Mouse (Mus musculus) cerebellum, postnatal 36 days (tissue): ENCODE data around the gene Slc32a1.

Experiments
- DNase-seq, 2 experiments: peaks; one replicate each; pipeline ENCODE4 v3.0.0; 2021 to 2022; ENCODE audit warnings: mixed read lengths in 2 of 2

Slc32a1 gene

DNA sequence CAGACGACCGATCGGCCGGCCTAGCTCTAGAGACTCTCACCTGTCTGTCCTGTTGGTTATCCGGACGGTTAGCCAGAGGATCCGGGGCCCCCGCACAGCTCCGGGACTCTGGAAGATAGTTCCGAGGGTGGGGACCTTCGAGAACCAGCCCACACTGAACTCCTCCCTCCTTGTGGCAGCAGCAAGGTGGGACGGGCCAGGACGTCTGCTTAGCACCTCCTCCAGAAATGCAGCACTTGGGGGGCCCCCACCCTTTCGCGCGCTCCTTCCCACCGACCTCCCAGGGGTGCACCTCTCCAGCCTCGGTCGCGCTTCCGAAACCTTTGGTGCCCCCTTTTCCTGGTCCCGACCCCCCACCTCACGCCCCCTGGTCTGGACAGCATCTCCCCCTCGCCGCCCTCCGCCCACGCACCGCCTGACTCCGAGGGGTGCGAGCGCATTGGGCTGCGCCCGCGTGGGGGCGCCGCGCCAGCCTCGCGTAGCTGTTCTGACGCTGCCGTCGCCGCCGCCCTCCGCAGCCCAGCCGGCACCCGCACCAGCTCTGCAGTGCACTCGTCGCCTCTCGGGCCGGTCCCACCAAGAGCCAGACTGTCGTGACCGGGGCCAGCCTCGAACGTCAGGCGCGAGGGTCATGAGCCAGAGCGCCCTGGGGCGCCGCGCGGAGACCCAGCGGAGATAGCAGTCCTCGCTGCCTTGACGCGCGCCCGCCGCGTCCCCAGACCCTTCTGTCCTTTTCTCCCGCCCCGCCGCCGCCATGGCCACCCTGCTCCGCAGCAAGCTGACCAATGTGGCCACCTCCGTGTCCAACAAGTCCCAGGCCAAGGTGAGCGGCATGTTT, at the start of gene Slc32a1:
Gene Slc32a1, plus strand, starts transcription at position 280 of the 838 bp plus-strand sequence.
- DNase-seq: peak in 1 of 2 experiments; percentile 30

DNA sequence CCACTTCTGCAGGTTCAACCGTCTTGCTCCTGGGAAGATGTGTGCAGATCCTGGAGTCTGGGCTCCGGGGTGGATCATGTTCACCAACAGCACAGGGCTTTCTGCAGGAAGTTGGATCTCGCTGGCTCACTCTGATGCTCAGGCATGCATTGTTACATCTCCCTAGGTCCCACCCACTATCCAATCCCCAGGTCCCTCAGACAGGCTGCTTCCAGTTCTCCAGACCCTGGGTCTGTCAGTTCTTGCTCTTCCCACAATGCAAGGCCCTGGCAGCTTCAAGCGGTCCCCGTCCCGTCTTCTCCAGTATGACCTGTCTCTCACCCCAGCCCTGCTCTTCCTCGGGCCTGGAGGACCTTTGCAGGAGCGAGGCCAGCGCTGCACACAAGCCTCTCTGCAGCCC, 49.8 kb upstream of the Slc32a1 start:
- no peak for DNase-seq

DNA sequence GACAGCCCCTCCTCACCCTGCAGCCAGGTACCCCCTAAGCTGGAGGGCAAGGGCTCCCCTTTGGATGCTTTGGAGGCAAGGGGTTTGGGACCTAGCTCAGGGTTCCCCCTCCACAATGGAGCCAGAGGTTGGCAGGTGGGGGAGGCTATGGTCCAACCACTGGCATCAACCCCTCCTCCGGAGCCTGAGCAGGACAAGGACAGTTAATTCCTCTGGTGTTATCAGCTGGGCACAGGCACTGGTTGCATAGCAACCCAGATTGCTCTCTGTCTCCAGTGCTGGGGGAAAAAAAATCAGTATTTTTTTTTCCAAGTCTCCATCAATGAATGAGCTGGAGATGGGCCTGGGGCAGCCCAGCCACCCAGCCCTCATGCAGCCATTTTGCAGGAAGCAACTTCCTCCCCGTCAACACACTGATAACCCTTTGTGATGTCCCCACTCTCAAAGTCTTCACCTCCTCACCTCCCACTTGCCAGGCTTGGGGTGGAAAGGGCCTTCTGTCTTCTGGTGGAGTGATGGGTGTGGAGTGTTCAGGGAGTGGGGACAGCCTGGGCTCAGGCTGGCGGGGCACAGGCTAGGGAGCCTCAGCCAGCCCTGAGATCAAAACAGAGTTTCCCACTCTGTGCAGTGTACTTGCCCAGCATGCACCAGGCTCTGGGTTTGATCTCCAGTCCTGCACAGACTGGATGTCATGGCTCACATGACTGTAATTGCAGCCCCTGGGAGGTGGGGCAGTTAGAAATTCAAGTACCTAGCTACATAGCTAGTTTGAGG, 49.0 kb upstream of the Slc32a1 start:
- no peak for DNase-seq

- no peak for DNase-seq
These were observed 40.0 kb upstream of the Slc32a1 start for GRCm38 (mm10) chr2:158570421-158571081.

- DNase-seq: no peak
These were observed 30.6 kb upstream of the Slc32a1 start for GRCm38 (mm10) chr2:158579979-158580378.

- DNase-seq: no peak
These were observed 25.8 kb upstream of the Slc32a1 start for GRCm38 (mm10) chr2:158584621-158585358.

DNA sequence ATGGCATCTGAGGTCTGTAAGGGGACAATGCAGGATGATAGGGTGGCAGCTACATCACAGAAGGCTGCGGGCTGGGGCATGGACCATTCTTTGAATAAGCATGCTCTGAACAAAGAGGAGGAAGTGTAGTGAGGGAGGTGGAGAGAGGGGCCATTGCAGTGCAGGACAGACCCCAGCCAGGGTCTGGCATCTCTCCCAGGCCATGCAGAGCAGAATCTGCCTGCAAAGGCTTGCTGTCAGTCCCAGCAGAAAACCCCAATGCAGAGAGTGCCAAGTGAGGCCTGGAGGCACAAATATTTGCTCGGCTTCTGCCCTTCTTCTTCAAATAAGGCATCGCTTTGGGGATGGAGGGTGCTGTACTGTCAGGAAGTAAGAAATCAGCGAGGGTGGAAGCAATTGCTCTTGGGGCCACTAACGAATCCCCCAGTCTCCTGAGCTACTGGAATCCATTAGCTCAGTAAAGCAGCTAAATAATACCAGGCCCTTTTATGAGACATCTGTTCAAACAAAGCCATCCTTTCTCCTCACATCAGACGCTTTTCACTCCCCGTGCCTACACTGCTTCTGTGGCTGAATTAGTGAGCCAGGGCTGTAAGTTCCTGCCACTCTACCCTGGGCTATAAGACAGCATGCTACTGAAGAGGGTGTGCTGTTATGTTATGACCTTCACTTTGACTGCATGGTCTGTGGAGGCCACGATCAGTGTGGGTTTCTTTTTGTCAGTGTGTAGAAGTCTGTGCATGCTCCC, 21.9 kb upstream of the Slc32a1 start:
- DNase-seq: no peak

GRCm38 (mm10) chr2:158590495-158590894, 20.1 kb upstream of the Slc32a1 start:
- DNase-seq: no peak

DNA sequence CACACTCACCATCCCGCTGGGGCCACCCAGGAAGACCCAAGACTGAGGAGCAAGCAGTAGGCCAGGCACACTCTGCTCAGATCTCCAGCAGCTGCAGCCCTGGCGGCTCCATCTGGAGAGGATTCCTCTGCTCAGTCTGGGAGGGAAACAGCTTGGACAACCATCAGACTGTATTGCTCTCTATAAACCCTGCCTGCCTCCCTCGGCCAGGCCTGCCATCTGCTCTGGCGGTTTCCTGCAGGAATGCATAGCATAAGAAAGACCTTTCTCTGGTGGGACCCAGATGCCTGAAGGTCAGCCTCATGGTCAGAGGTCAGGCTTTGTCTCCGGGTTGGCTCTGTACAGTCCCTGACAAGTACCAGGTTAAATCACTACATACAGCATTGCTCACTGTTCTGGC, 19.3 kb upstream of the Slc32a1 start:
- no peak for DNase-seq

GRCm38 (mm10) chr2:158593371-158593770, 17.2 kb upstream of the Slc32a1 start:
- no peak for DNase-seq

DNA sequence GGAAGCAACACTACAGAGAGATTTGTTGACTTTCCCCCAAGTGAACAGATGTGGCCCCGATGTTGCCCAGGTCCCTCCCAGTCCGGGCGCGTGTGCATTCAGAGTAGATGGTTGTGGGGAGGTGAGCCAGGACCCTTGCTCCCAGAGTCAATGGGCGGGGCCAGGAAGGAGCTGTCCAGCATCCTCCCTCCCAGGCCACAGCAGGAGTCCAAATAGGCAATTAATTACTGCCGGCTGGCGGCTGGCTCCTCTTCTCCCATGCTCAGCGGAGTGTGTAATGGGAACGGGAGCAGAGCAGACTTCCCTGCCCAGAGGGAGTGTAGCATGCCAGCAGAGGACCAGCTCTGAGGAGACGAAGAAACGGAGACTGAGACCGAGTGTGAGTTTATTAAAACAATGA, 15.5 kb upstream of the Slc32a1 start:
- peak; percentile 35 to 50 for DNase-seq

DNA sequence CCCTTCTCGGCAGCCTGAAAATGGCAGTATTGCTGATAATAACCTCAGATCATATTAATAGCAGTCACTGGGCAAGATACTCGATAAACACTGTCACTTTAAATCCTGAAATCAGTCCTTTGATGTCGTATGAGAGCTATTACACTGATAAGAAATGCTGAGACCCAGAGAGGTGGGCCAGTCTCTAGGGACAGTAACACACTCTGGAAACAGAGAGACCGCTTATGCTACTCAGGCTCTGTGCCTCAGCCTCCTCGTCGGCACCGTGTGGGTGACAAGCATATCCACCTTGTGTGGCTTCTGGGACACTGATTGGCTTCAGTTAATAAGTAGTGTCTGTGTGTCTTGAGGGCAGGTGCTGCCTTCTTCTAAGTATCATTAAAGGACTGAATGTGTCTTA, 15.0 kb upstream of the Slc32a1 start:
- DNase-seq: no peak

DNA sequence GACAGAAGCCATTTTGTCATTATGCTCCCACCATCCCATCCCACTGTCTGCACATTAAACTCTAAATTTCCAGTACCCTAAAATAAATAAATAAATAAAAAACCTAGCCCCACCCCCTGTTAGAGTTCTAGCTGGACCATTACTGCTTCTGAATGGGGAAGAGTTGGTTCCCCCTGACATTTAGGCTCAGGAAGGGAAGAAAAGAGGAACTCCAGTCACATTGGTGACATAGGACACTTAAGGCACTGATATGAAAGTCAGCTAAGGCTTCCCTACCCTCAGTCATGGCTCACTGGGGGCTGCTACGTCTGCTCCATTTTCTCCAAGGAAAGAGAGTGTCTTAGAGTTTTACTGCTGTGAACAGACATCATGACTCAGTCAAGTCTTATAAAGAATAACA, 13.8 kb upstream of the Slc32a1 start:
- DNase-seq: no peak

GRCm38 (mm10) chr2:158600517-158600916, 10.1 kb upstream of the Slc32a1 start:
- DNase-seq: no peak

- DNase-seq: no peak
These were observed 9.2 kb upstream of the Slc32a1 start for GRCm38 (mm10) chr2:158601326-158601725.

GRCm38 (mm10) chr2:158602663-158603062, 7.9 kb upstream of the Slc32a1 start:
- no peak for DNase-seq

DNA sequence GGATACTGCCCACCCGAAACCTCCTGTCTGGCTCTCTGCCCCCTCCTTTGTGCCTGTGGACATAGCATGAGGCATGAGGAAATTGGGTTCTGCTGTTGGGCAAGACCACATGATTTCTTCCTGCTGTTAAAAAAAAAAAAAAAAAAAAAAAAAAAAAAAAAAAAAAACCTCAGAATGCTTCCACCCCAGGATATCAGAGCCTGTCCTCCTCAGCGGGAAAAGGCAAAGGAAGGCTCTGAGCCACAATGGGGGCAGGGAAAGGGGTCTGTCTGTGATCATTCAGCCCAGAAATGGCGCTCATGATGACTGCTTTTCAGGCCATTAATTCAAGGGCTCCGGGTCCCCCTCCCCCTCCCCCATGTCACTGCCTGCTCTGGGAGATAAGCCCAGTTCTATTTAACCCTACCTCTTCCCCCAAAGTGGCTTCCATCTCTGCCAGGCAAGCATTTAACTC, 4.0 kb upstream of the Slc32a1 start:
- no peak for DNase-seq

DNA sequence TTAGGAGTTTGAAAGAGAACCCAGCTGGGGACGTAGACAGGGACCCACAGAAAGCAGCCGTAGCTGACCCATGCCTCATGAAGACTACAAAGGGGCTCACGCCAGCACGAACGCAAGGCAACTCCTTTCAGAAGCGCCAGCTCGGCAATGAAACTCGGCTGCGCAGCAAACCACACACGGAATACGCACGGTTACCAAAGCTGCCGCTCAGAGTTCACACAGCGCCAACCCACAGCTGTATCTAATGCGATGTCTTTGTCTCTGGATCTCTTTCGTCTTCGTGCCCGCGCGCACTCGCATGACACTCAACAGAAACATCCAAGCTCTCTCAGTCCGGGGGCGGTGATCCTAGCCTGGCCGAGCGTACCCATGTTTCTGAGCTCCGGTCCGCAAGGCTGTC, 886 bp upstream of the Slc32a1 start:
- no peak for DNase-seq

DNA sequence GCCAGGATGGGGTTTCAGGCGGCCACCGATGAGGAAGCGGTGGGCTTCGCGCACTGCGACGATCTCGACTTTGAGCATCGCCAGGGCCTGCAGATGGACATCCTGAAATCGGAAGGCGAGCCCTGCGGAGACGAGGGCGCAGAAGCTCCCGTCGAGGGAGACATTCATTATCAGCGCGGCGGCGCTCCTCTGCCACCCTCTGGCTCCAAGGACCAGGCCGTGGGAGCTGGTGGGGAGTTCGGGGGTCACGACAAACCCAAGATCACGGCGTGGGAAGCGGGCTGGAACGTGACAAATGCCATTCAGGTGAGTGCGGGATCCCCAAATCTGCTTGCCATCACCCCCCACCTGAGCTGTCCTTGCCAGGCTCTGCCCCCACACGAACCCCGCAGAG, 756 bp downstream of the Slc32a1 start:
- no peak for DNase-seq

DNA sequence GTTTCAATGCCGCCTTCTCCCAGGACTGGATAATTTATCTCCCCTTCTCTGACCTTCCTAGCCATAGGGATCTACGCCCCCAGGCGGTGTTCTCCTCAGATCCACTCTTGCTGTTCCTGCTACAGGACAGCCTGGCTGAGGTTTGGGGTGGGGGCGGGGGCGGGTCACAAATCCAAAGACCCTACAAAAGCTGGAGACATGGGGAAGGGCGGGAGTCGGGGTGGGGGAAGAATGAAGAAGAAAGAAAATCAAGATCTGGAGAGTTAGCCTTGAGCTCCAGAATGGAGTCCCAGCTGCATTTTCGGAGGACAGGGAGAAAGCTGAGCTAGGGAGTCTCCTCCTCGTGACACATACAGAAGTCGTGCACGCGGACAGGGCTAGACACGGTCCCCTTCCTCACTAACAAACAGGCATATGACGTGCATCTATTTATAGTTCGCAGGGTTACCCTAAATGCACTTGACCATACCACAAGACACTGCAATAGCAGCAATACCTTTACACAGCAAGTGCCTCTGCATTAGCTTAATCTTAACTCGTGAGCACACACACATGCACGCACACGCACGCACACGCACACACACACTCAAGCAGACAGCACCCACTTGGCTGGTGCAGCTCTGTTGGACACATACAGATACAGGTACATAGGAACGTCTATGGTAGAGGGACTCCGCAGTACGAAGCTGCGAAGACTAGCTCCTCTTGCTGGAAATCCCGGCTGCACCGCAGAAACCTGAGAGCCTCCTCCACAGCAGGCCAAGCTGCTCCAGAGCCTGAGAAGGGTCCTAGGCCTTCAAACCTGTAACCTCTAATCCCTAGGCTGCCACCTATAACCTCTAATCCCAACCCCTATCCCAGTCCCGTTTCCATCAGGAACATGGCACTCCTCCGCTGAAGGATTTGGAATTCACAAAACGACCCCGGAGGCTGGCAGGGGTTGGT, 1.4 kb downstream of the Slc32a1 start:
- DNase-seq: no peak
